Mouse (Mus musculus) testis, adult 2 months (tissue): ENCODE data around the gene Pamr1.

ENCODE experiments used
- CTCF ChIP-seq: fragments of 200-500 bp; IDR thresholded peaks from 2 replicates; pipeline ENCODE4 v1.5.1; 2012; ENCODE audit warnings: low read depth, mild to moderate bottlenecking, inconsistent platforms, low read length, moderate library complexity; ENCODE audit not compliant: control insufficient read depth, insufficient read depth, insufficient replicate concordance
- POLR2A ChIP-seq: fragments of 200-500 bp; IDR thresholded peaks from 2 replicates; pipeline ENCODE4 v1.6.1; 2012; ENCODE audit warnings: low read depth, mild to moderate bottlenecking, inconsistent platforms, low read length, moderate library complexity; ENCODE audit not compliant: control insufficient read depth

GRCm38 (mm10) chr2:102624538-102624937 lies 74.7 kb downstream of the Pamr1 start:
- TF ChIP-seq CTCF = no peak
- TF ChIP-seq POLR2A = no peak
